Mouse (Mus musculus): ENCODE measurements around the gene Olfr1043.
"Not testable (repeated sequence)": the region's sequence is repeated elsewhere in the genome, so short reads cannot be mapped to it uniquely, and the experiment has no call there.

Gene Olfr1043

GRCm38 (mm10) chr2:86167422-86167821 lies at the start of gene Olfr1043:
Olfr1043 (minus strand) TSS chr2:86167522.
- no peak for DNase-seq

- DNase-seq: no peak
Observed at GRCm38 (mm10) chr2:86202909-86203308, 35.6 kb upstream of the Olfr1043 start, which contains the start of gene Olfr1045. Olfr1045 (minus strand) TSS chr2:86203009.

- no peak for DNase-seq
Observed at GRCm38 (mm10) chr2:86195863-86196262, 28.5 kb upstream of the Olfr1043 start.

GRCm38 (mm10) chr2:86185583-86185982 lies 18.3 kb upstream of the Olfr1043 start, which contains the start of gene Olfr52:
Olfr52 (minus strand) TSS chr2:86185683.
- DNase-seq: no peak

GRCm38 (mm10) chr2:86179950-86180349 lies 12.6 kb upstream of the Olfr1043 start:
- no peak for DNase-seq

GRCm38 (mm10) chr2:86177720-86178119 lies 10.4 kb upstream of the Olfr1043 start, which contains the start of gene Olfr1044:
Olfr1044 (minus strand) TSS chr2:86177820.
- DNase-seq: no peak

GRCm38 (mm10) chr2:86175422-86175821 lies 8.1 kb upstream of the Olfr1043 start:
- not testable (repeated sequence) for DNase-seq

- no peak for DNase-seq
Observed at GRCm38 (mm10) chr2:86161738-86162137, 5.6 kb downstream of the Olfr1043 start, which contains the start of gene Olfr1042. Olfr1042 (minus strand) TSS chr2:86161838.

GRCm38 (mm10) chr2:86146632-86147031 lies 20.7 kb downstream of the Olfr1043 start, which contains the start of gene Olfr1040:
Olfr1040 (minus strand) TSS chr2:86146732.
- no peak for DNase-seq

GRCm38 (mm10) chr2:86135828-86136227 lies 31.5 kb downstream of the Olfr1043 start, which contains the start of gene Olfr1039:
Olfr1039 (minus strand) TSS chr2:86135928.
- DNase-seq: no peak
